Mouse (Mus musculus): Measurements from ENCODE around the gene Igsf8. TPM values are rescaled to one million over a fixed set of nuclear protein-coding genes. Genes with fewer than 3 reads are reported as not detected.

The Igsf8 gene
- total RNA-seq, 4 experiments from 2014 or later: 256 to 294 (median 274) TPM

GRCm38 (mm10) chr1:172302851-172303250 lies 41.4 kb downstream of the Igsf8 start:
- DNase-seq (ENCODE audit: low spot score in 2 of 2): no peak

GRCm38 (mm10) chr1:172304443-172304842 lies 43.0 kb downstream of the Igsf8 start:
- no peak for DNase-seq (ENCODE audit: low spot score in 2 of 2)

- DNase-seq (ENCODE audit: low spot score in 2 of 2): no peak
These were observed 43.7 kb downstream of the Igsf8 start for GRCm38 (mm10) chr1:172305153-172305552.

DNA sequence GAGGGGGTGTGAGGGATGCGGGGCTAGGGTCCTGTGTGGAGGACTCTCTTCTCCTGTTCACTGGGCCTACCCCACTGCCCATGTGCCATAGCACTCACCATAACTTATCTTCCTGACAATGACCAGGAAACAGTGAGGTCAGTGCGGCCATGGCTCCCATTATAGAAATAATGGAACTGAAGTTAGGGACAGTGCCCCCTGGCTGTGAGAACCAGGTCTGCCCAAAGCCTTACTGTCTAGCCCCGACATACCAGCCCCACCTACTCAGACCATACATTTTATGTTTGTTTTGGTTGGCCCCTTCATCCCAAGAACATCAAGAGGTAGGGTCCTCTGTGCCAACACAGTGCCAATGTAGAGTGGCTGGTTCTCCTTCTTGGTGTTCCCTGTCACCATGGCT lies 44.2 kb downstream of the Igsf8 start:
- DNase-seq (ENCODE audit: low spot score in 2 of 2): no peak

DNA sequence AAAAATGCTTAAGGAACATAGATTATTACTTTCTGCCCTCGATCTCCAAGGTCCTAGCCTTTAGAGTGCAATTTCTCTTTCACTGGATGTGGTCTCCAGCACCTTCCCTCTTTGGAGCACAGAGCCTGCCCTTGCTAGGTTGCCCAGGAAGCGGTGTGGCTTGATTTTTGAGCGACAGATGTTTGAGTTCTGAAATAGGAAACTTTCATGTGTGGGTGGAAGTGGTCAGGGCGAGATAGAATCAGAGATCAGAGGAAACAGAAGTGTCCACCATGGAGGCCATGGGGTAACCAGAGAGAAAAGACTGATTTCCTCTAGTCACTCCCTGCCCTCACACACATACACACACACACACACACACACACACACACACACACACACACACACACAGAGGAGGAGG lies 44.8 kb downstream of the Igsf8 start:
- DNase-seq (ENCODE audit: low spot score in 2 of 2): no peak

GRCm38 (mm10) chr1:172306885-172307284 lies 45.4 kb downstream of the Igsf8 start:
- DNase-seq (ENCODE audit: low spot score in 2 of 2): no peak

- DNase-seq (ENCODE audit: low spot score in 2 of 2): no peak
These were observed 46.5 kb downstream of the Igsf8 start for GRCm38 (mm10) chr1:172307936-172308335.

DNA sequence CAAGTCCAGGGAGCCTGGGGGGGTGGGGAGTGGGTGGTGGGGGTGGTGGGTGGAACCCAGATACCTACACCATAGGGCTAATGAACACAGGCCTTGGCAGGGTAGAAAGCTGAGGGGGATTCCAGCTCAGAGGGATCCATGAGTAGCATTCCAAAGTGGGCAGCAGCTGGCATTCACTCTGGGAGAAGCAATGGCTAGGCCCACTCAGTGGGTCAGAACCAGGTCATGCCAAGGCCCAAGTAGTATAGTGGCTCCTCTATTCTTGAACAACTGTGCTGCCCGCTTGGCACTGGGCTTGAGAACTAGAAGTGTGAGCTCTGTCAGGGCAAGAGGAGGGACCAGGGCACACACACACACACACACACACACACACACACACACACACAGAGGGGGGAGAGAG lies 47.0 kb downstream of the Igsf8 start:
- no peak for DNase-seq (ENCODE audit: low spot score in 2 of 2)

GRCm38 (mm10) chr1:172309699-172310398 lies 48.4 kb downstream of the Igsf8 start:
- peak; percentile 87 to 92 for DNase-seq (ENCODE audit: low spot score in 2 of 2)

- DNase-seq (ENCODE audit: low spot score in 2 of 2): no peak
These were observed 49.9 kb downstream of the Igsf8 start for GRCm38 (mm10) chr1:172311248-172311906.

DNA sequence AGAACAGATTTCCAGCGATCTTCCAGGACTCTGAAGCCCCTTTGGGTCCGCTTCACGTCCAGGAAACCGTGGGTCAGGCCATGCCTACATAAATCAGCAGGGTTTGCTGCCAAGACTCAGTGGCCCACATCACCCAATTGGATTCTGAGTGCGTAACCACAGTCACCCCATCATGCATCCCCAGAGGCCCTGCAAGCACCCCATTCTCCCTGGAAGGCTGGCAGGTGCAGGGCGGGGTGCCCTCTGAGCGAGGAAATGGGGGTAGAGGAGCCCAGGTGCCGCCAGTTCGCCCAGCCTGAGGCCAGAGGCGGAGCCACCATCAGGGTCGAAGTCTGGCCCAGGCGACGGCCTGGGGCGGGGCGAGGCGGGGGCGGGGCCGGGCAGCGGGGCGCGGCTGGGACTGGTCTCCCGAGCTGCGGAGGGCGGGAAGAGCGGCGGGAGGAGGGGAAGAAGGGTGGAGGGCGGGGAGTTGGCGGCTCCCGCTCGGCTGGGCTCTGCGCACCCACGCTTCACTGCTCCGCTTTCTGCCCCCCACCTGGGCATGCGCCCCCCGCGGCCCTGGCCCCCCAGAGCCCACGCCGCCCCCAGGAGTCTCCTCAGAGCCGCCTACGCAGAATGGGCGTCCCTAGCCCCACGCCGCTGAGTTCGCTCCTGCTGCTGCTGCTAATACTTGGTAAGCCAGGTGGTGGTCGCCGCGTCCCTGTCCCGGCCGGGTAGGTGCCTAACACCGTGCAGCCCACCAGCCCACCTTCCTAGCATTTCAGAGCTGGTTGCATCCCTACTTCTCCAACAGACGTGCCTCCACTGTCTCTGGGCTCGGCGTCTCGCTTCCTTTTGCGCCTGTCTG lies 50.7 kb downstream of the Igsf8 start:
- peak in 1 of 2 experiments; percentile 79 for DNase-seq (ENCODE audit: low spot score in 2 of 2)

DNA sequence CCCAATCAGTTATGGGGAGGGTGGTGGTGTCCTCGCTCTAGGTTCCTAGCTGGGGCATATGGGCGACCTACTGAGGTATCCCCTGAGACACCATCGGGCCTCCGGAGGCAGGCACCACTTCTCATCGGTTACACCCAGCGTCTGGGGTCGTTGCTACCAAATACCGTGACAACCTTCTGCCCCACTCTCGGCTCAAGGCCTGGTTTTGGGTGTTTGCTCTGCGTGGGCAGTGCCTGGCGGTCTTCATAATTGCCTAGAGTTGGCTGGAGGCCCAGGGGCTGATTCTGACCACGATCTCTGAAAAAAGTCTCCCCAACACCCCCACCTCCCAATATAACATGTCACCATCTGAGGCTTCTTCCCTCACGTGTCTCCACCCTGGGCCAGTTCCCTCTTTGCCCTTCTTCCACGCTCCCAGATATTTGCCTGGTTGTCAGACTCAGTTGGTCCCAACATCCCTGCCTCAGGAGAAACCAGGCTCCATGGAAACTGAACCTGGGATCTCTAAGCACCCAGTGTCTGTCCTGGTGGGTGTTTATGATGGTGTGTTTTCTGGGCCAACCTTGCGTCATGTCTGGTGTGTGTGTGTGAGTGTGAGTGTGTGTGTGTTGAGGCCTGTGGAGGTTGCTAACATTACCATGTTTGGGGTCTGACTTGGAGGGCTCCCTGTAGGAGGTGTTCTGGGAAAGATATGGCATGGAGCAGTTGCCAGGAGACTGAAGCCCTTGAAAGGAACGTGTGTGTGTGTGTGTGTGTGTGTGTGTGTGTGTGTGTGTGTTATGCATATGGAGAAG lies 51.5 kb downstream of the Igsf8 start:
- peak in 1 of 2 experiments; percentile 85 for DNase-seq (ENCODE audit: low spot score in 2 of 2)

DNA sequence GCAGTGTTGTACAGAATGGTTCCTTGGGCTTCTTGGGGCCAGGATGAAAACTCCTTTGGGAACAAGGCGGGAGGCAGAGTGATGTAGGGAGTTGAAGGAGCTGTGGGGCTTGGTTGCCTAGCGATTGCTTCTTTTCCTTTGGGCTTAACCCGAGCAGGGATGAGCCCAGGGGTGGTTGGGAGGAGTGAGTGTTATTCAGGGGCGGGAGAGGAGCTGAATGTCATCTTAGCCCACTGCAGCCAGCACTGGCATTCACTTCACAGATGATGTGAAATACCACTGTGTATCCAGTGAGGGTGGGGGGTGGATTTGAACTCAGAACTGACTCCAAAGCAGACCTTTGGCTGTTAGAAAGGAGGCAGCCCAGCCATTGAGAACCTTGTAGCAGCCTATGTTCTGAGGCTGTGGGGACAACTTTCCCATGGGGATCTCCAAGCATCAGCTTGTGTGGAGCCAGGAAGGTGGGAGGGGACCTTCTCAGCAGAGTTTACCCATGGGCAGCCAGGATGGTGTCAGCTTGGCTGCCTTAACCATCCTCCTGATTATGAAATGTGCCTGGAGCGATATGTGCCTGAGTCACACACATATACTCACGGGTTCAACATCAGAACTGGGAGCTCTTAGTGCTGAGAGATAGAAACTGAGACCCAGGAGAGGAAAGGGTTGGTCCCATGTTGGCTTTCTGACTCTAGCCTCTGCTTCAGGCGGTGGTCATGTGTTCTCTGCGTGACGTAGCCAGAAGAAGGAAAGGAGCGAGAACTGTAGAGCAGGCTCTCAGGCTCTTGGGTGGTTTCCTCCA lies 52.4 kb downstream of the Igsf8 start:
- DNase-seq (ENCODE audit: low spot score in 2 of 2): no peak

- DNase-seq (ENCODE audit: low spot score in 2 of 2): no peak
These were observed 53.5 kb downstream of the Igsf8 start for GRCm38 (mm10) chr1:172314911-172315310.

DNA sequence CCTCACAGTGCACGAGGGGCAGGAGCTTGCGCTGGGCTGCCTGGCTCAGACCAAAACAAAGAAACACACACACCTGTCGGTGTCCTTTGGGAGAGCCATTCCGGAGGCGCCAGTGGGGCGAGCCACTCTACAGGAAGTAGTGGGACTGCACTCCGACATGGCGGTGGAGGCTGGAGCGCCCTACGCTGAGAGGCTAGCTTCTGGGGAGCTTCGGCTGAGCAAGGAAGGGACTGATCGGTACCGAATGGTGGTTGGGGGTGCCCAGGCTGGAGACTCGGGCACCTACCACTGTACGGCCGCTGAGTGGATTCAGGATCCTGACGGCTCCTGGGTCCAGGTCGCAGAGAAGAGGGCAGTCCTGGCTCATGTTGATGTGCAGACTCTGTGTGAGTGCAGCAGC lies 56.0 kb downstream of the Igsf8 start:
- no peak for DNase-seq (ENCODE audit: low spot score in 2 of 2)

DNA sequence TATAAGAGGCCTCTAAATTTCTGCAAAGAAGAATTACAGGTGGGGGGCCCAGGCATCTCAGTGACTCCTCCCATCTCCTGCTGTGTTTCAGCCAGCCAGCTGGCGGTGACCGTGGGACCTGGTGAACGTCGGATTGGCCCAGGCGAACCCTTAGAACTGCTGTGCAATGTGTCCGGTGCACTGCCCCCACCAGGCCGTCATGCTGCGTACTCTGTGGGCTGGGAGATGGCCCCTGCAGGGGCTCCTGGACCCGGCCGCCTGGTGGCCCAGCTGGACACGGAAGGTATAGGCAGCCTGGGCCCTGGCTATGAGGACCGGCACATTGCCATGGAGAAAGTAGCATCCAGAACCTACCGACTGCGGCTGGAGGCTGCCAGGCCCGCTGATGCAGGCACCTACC lies 56.5 kb downstream of the Igsf8 start:
- DNase-seq (ENCODE audit: low spot score in 2 of 2): no peak

DNA sequence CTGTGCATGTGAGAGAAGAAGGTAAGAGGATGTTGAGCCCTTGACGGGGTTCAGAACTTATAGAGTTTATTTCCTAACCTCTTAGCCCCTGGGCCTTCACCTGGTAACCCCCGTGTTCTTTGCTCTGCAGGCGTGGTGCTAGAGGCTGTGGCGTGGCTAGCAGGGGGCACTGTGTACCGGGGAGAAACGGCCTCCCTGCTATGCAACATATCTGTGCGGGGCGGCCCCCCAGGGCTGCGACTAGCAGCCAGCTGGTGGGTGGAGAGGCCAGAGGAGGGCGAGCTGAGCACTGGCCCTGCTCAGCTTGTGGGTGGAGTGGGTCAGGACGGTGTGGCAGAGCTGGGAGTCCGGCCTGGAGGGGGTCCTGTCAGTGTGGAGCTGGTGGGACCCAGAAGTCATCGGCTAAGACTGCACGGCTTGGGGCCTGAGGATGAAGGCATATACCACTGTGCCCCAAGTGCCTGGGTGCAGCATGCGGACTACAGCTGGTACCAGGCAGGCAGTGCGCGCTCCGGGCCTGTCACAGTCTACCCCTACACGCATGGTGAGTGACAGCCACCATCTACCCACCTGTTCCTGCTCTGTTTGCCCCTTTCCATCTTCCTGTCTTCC lies 57.1 kb downstream of the Igsf8 start:
- DNase-seq (ENCODE audit: low spot score in 2 of 2): no peak

- DNase-seq (ENCODE audit: low spot score in 2 of 2): no peak
These were observed 57.9 kb downstream of the Igsf8 start for GRCm38 (mm10) chr1:172319346-172319745.

DNA sequence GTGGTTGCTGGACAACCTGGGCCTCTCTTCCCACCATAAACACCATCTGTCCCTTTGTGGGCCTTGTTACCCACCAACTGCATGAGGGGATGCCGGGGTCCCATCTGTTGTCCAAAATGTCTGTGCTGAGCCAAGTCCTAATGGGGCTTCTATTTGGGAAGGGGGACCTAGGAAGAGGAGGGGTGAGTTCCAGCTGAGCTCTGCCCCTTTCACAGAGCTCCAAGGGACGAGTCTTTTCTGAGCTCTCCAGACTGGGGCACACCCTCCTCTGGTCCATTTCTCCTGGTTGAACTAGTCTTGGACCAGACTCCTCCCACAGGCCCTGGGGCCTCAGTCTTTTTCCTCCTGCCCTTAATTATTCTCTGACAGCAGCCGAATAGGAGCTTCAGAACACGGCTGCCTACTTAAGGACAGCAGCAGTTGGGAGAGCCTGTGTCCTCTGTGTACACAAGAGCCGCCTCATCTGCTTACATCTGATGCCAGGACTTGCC lies 58.5 kb downstream of the Igsf8 start:
- DNase-seq (ENCODE audit: low spot score in 2 of 2): peak in 1 of 2 experiments; percentile 80

DNA sequence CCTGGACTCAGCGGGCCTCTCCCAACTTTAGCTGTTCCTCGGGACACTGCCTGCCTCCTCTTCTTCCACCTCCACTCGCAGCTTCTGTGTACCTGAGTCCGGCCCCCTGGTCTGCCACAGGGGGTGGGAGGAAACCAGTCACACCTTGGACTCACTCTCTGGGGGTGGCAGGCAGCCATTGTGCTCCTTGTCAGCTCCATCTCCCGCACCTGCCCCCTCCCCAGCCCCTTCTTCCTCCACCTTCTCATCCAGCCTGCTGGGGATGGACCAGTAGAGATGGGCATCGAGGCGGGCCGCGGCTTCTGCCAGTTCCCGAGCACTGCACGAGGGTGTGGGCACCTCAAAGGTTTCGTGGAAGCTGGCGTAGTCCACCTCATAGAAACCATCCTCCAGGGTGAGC lies 61.3 kb downstream of the Igsf8 start:
- DNase-seq (ENCODE audit: low spot score in 2 of 2): peak in 1 of 2 experiments; percentile 67

Data from left cerebral cortex, adult 8-10 months (tissue).